Mouse (Mus musculus) lung, adult 18-20 months (tissue): ENCODE data around the gene Fhit.

Experiments used
- DNase-seq, 2 experiments: peaks; one replicate each; pipeline ENCODE4 v3.0.0; 2022; ENCODE audit warnings: mixed read lengths in 2 of 2

Gene Fhit

GRCm38 (mm10) chr14:10096236-10096635 lies 1065.6 kb downstream of the Fhit start:
- no peak for DNase-seq

GRCm38 (mm10) chr14:10079062-10079461 lies 1082.8 kb downstream of the Fhit start:
- DNase-seq = no peak

GRCm38 (mm10) chr14:10049947-10050346 lies 1111.9 kb downstream of the Fhit start:
- DNase-seq = no peak

- DNase-seq = no peak
These were observed 1114.6 kb downstream of the Fhit start for GRCm38 (mm10) chr14:10047123-10047783.

- DNase-seq = no peak
These were observed 1115.3 kb downstream of the Fhit start for GRCm38 (mm10) chr14:10046336-10047122.

GRCm38 (mm10) chr14:10038021-10038420 lies 1123.8 kb downstream of the Fhit start:
- DNase-seq = no peak

GRCm38 (mm10) chr14:10036685-10037215 lies 1125.1 kb downstream of the Fhit start:
- no peak for DNase-seq

- no peak for DNase-seq
These were observed 1126.2 kb downstream of the Fhit start for GRCm38 (mm10) chr14:10035682-10036081.

DNA sequence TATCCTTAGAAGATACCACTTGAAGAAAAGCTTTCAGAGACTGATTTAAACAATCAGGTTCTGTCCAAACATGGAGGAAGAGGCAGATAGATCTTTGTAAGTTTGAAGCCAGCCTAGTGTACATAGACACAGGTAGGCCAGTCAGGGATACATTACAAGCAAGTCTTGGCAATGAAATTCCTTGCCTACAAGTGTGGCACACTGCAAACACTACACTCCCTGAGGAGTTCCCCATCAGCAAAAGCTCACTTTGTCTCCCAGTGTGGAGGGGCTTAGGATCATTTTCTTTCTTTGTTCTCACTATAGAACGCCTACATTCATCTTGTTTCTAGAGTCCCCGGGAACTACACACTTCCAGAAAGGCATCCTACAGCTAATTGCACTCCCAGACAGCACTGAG lies 1126.6 kb downstream of the Fhit start:
- DNase-seq = no peak

- no peak for DNase-seq
These were observed 1138.5 kb downstream of the Fhit start for GRCm38 (mm10) chr14:10023382-10023781.

- DNase-seq = no peak
These were observed 1139.5 kb downstream of the Fhit start for GRCm38 (mm10) chr14:10022304-10022703.

- no peak for DNase-seq
These were observed 1141.3 kb downstream of the Fhit start for GRCm38 (mm10) chr14:10020400-10021140.

GRCm38 (mm10) chr14:10013817-10014266 lies 1148.0 kb downstream of the Fhit start:
- no peak for DNase-seq

GRCm38 (mm10) chr14:10013003-10013816 lies 1148.6 kb downstream of the Fhit start:
- DNase-seq = no peak

- DNase-seq = peak in 1 of 2 experiments; percentile 24
These were observed 1155.6 kb downstream of the Fhit start for GRCm38 (mm10) chr14:10006278-10006677.

- DNase-seq = no peak
These were observed 1158.0 kb downstream of the Fhit start for GRCm38 (mm10) chr14:10003847-10004246.

DNA sequence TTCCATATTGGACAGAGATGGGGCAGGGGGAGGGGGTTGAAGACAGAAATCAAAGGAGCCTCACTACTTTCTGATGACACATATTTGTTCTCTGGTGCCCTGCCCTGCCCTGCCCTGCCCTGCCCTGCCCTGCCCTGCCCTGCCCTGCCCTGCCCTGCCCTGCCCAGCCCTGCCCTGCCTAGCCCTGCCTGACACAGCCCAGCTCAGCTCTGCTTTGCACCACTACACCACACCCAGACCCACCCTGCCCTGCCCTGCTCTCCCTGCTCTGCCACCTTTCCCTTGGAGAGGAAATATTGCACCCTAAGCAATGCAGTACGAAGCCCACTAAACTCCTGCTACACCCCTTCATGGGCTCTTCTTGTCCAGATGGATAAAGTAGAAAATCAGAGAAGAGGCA lies 1171.2 kb downstream of the Fhit start:
- no peak for DNase-seq

GRCm38 (mm10) chr14:9976934-9977510 lies 1184.8 kb downstream of the Fhit start:
- no peak for DNase-seq

- no peak for DNase-seq
These were observed 1187.4 kb downstream of the Fhit start for GRCm38 (mm10) chr14:9974402-9974801.

DNA sequence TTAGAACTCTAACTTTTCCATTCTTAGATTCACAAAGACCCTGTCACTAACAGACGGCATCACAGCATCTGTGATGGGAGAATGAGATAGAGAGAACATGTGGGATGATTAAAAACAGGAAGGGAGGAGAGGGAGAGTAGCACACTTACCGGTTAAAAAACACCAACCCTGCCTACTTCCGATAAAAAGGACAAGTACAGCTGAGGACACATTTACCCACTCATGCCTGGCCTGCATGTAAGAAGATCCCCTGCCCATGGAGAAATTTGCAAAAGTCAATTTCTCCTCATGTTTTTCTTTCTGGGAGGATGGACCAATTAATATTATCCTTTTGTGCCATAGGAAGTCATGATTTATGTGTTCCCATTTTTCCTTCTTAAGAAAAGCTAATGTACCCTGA lies 1198.0 kb downstream of the Fhit start:
- no peak for DNase-seq

DNA sequence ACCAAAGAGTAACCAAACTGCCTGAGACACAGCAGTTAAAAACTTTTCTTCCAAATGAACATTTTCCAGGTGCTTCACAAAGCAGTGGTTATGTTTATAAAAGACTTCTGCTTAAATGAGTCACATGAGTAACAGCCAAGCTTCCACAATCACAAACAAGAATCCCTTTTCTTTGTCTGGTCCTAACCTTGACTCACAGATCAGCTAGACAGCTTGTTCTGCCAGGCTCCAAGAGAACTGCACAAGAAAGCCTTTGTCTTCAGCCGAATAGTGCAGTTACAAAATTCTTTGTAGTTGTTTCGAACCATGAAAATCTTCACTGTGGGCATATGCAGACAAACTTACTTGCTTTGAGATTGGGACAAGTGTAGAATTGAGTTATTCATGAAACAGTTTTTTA lies 1201.4 kb downstream of the Fhit start:
- no peak for DNase-seq

DNA sequence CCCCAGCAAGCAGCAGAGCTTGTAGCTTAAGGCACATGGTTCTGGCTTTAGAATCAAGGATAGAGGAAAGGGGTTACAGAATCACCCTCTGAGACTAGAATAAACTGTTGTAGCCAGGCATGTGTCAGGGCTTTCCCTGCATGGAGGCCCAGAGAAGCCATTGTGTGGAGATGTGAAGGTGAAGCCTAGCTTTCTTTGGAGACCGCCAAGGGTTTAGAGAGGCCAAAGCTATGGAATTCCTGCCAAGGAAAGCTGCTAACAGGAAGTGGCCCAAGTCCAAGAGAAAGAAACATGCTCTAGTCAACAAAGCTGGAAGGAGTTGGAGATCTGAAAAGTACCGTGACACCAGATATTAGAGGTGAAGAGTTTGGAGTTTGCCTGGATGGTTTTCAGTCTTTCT lies 1262.3 kb downstream of the Fhit start:
- DNase-seq = no peak
